Mouse (Mus musculus) neural tube, embryonic 12.5 days (tissue): ENCODE measurements around the gene Ephb6. TPM values are rescaled to one million over a fixed set of nuclear protein-coding genes. Genes with fewer than 3 reads are reported as not detected.

Experiments used
- ATAC-seq: fragments of 200-750 bp; cut with Nextera tagmentation; 2 replicates; pipeline ENCODE4 v1.8.0; 2017; ENCODE audit warnings: low read depth, mild to moderate bottlenecking, moderate TSS enrichment, moderate library complexity; ENCODE audit not compliant: low FRiP score
- H3K27ac ChIP-seq: fragments of 300-500 bp; sonication (generic); 2 replicates; pipeline ENCODE4 v1.5.1; 2016
- H3K27me3 ChIP-seq: fragments of 300-500 bp; sonication (generic); replicated peaks from 2 replicates; pipeline ENCODE4 v1.6.1; 2016; ENCODE audit warnings: mild to moderate bottlenecking
- H3K36me3 ChIP-seq: fragments of 300-500 bp; sonication (generic); 2 replicates; pipeline ENCODE4 v1.6.1; 2016; ENCODE audit warnings: mild to moderate bottlenecking
- H3K4me1 ChIP-seq: fragments of 300-500 bp; sonication (generic); 2 replicates; pipeline ENCODE4 v1.6.1; 2016
- H3K4me2 ChIP-seq: fragments of 300-500 bp; sonication (generic); replicated peaks from 2 replicates; pipeline ENCODE4 v1.6.1; 2016; ENCODE audit warnings: mild to moderate bottlenecking
- H3K4me3 ChIP-seq: fragments of 300-500 bp; sonication (generic); 2 replicates; pipeline ENCODE4 v1.5.1; 2016
- H3K9ac ChIP-seq: fragments of 300-500 bp; sonication (generic); 2 replicates; pipeline ENCODE4 v1.6.1; 2016; ENCODE audit warnings: mild to moderate bottlenecking
- H3K9me3 ChIP-seq: fragments of 300-500 bp; sonication (generic); 2 replicates; pipeline ENCODE4 v1.6.1; 2016; ENCODE audit warnings: mild to moderate bottlenecking
- WGBS: fragments of 180-500 bp; shearing (Covaris S2); methylation state at CpG from one replicate; pipeline ENCODE4 v1.1.7; 2016; 5-methylcytosine and 5-hydroxymethylcytosine counted together
- polyA plus RNA-seq: library from polyadenylated mRNA; unstranded; fragments of >200 nt; fragmentation: Nextera tagmentation; extraction: Ambion mirVana; gene quantifications from 2 replicates; pipeline ENCODE4 v1.2.1, GENCODE M21; 2016

Gene Ephb6
- polyA plus RNA-seq, 1 experiment from 2014 or later, result 23.6 TPM

DNA sequence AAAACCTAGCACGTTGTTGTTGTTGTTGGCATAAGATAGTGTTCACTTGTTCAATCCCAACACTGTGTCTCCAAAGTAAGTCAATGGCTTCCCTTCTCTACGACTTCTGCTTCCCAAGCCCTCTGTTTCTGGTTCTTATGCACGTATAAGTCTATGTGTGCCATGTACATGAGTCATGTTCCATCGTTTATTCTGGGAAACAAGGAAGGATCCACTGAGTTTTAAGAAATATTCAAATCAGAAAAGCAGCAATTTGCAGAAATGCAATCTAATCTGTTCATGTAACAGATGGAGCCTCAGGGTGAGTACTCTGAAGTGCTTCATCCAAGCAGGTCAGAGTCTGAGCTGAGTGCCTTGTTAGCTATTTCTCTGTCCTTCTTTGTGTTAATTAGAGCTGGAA is 26.3 kb downstream of the Ephb6 start:
- Histone ChIP-seq H3K4me2 (no peak overlapping the region), H3K9ac (no peak overlapping the region), H3K4me3 (no peak overlapping the region), H3K27ac (no peak overlapping the region), H3K27me3 (no peaks in the 10 kb centered on the region), H3K4me1 (no peaks in the 10 kb centered on the region), H3K36me3 (no peaks in the 10 kb centered on the region), H3K9me3 (no peaks in the 10 kb centered on the region)
- no peak for ATAC-seq
- 88% methylated on average over 4 of the region's 4 CpGs for WGBS

DNA sequence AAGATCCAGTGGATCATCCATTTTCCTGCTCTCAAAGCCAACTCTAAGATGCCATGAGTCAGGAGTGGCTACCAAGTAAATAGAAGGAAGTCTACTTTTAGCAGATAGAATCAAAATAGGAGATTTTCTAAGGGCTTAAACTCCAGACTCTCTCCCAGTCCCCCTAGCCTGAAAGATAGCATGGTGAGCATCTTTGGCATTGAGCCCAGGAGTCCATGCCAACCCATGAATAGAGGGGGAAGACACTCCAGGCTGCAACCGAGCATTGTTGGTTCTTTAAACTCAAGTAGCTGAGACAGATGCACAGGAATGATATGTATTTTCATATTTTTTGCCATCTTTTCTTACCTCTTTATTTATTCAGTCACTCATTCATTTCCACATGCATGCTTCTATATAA is 29.9 kb downstream of the Ephb6 start:
- Histone ChIP-seq H3K36me3 (no peaks in the 10 kb centered on the region), H3K27ac (no peak overlapping the region), H3K27me3 (no peaks in the 10 kb centered on the region), H3K4me1 (no peaks in the 10 kb centered on the region), H3K9me3 (no peaks in the 10 kb centered on the region), H3K4me2 (no peak overlapping the region), H3K9ac (no peak overlapping the region), H3K4me3 (no peak overlapping the region)
- no peak for ATAC-seq
- WGBS, result 71% methylated on average over 1 of the region's 1 CpGs

DNA sequence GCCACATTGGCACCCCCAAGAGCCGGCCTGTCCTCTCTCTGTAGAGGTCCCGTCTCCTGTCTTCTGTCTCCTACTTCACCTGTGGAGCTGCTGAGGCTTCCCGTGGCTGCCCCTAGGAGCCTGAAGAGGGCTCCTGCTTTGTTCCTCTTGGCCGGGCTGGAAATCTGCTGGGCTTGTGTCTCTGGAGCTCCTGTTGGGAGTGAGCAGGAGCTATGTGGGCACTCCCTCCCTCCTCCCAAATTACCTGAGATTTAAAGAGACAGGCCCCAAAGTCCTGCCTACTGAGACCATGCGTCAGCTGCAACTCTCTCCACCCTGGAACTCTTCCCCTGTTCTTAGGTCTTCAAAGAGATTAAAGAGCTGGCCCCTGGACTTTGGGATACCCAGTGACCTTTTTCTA is 30.9 kb downstream of the Ephb6 start, which contains the start of gene Trpv6:
Gene Trpv6, minus strand, starts transcription at position 228 of the 400 bp plus-strand sequence.
- H3K4me1 ChIP-seq, result no peaks in the 10 kb centered on the region
- no peaks in the 10 kb centered on the region for H3K9me3 ChIP-seq
- H3K27me3 ChIP-seq, result no peaks in the 10 kb centered on the region
- WGBS, result 29% methylated on average over 5 of the region's 5 CpGs
- no peaks in the 10 kb centered on the region for H3K36me3 ChIP-seq
- ATAC-seq, result no peak
- no peak within 1 kb of the TSS for H3K4me2 ChIP-seq
- no peak within 1 kb of the TSS for H3K4me3 ChIP-seq
- no peak within 1 kb of the TSS for H3K9ac ChIP-seq
- H3K27ac ChIP-seq, result no peak within 1 kb of the TSS

DNA sequence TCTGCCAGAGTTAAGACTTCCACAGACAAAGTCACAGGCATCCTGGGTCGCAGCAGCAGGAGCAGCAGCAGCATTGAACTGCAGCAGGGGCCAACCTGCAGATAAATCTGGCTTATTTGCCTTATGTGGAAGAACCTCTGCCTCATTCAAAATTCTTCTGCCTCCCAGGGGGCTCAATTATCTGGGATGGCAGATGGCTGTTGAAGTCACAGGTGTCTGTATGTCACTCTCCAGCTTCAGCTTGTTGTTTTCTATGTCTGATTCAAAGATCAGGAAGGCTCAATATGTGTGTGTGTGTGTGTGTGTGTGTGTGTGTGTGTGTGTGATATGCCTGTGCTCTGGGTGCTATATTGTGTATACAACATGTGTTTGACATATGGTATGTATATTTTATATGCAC is 32.1 kb downstream of the Ephb6 start:
- H3K4me3 ChIP-seq, result no peak overlapping the region
- 26% methylated on average over 1 of the region's 1 CpGs for WGBS
- H3K27me3 ChIP-seq, result no peaks in the 10 kb centered on the region
- no peaks in the 10 kb centered on the region for H3K4me1 ChIP-seq
- no peak for ATAC-seq
- H3K27ac ChIP-seq, result no peak overlapping the region
- no peaks in the 10 kb centered on the region for H3K9me3 ChIP-seq
- H3K36me3 ChIP-seq, result no peaks in the 10 kb centered on the region
- H3K9ac ChIP-seq, result no peak overlapping the region
- no peak overlapping the region for H3K4me2 ChIP-seq

DNA sequence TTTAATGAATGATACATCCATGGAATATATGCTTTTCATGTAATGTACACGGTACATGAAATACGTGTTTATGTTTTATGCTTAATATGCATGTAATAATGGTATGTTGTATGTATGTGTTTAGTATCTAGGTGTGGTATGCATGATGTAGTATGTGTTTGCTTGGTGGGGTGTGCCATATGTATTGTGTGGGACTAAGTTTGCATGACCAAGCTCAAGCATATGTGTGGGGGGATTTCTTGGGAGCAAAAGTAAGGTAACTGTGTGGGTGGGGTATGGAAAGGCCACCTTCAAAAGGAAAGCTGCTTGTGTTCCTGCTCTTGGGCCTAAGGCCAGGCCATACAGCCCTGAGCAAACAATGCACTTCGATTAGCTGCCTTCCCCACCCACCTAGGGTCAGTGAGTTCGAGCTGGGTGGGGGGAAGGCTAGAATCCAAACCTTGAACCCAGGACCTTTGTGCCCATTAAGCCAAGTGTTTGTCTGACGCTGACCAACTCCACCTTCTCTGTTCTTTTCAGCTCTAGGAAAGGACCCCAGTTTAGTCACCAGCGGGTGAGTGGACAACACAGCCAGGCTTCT is 32.7 kb downstream of the Ephb6 start:
- H3K4me2 ChIP-seq, result no peak overlapping the region
- ATAC-seq, result no peak
- H3K4me3 ChIP-seq, result no peak overlapping the region
- no peak overlapping the region for H3K27ac ChIP-seq
- H3K36me3 ChIP-seq, result no peaks in the 10 kb centered on the region
- no peaks in the 10 kb centered on the region for H3K27me3 ChIP-seq
- no peak overlapping the region for H3K9ac ChIP-seq
- WGBS, result 80% methylated on average over 6 of the region's 6 CpGs
- no peaks in the 10 kb centered on the region for H3K9me3 ChIP-seq
- H3K4me1 ChIP-seq, result no peaks in the 10 kb centered on the region

DNA sequence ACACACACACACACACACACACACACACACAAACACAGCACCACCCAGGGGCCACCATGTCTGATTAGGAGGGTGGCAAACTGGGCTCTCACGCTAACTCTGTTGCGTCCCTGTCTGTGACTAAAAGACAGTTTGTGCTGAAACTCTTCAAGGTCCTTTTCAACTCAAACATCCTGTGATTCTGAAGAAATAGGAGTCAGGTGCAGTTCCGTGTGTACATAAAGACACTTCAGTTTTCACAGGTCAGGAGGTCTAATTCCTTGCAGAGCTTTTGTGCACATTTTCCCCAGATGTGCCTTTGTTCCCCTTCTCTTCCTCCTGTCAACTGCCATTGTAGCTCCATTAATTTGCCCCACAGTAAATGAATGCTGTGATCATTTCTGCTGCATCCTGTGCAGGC is 35.2 kb downstream of the Ephb6 start:
- Histone ChIP-seq H3K4me1 (no peaks in the 10 kb centered on the region), H3K27ac (no peak overlapping the region), H3K4me2 (no peak overlapping the region), H3K4me3 (no peak overlapping the region), H3K9ac (no peak overlapping the region), H3K27me3 (no peaks in the 10 kb centered on the region), H3K36me3 (no peaks in the 10 kb centered on the region), H3K9me3 (no peaks in the 10 kb centered on the region)
- WGBS, result 55% methylated on average over 3 of the region's 3 CpGs
- no peak for ATAC-seq

DNA sequence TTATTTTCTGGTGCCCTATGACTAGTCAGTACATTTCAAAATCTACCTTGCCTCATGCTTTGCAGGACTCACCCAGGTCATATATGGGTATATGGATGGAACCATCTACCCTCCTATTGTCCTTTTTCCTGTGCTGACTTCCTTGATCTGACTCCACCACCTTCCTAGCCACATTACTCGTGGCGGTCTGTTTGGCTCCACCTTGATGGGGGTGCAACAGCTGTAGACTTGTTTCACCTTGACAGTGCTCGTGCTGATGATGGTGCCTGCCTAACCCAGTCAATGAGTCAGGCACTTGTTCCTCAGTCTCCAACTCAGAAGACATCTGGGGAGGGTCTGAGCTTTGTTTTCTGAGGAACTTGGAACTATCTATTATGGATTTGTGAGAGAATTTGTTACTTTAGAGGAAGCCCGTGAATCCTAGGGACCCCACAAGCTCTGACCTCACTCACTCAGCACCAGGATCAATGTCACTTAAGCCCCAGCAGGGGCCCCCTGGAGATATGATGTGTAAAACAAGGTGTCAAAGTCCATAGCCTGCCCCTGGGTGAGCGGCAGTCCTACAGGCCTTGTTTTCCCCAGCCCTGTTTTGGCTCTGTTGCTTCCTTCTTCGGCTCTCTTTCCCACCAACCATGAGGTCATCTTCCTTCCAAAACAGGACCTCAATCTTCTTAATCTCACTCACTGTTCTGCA is 36.0 kb downstream of the Ephb6 start:
- Histone ChIP-seq H3K27ac (no peak overlapping the region), H3K27me3 (no peaks in the 10 kb centered on the region), H3K4me3 (no peak overlapping the region), H3K4me2 (no peak overlapping the region), H3K9me3 (no peaks in the 10 kb centered on the region), H3K4me1 (no peaks in the 10 kb centered on the region), H3K36me3 (no peaks in the 10 kb centered on the region), H3K9ac (no peak overlapping the region)
- 86% methylated on average over 6 of the region's 6 CpGs for WGBS
- ATAC-seq, result no peak

DNA sequence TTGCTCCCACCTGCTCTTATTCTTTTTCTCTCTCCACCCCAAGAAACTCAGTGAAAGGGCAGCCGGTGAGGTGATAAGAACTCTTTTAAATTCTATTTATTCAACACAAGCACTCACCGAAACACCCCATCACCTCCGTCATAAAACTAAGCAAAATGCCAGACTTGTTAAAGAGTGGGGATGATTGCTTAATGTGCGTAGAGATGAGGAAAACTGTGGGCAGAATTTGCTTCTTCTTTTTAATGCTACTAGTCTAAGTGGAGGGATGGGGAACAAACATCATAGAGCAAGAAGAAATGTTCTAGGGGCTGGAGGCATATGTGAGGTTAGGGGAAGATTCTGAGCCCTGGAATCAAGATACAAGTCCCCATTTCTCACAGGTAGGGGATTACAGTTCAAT is 37.5 kb downstream of the Ephb6 start:
- no peaks in the 10 kb centered on the region for H3K27me3 ChIP-seq
- H3K4me1 ChIP-seq, result no peaks in the 10 kb centered on the region
- no peaks in the 10 kb centered on the region for H3K9me3 ChIP-seq
- H3K27ac ChIP-seq, result no peak overlapping the region
- no peak overlapping the region for H3K4me2 ChIP-seq
- 91% methylated on average over 4 of the region's 4 CpGs for WGBS
- H3K4me3 ChIP-seq, result no peak overlapping the region
- ATAC-seq, result no peak
- H3K9ac ChIP-seq, result no peak overlapping the region
- no peaks in the 10 kb centered on the region for H3K36me3 ChIP-seq

DNA sequence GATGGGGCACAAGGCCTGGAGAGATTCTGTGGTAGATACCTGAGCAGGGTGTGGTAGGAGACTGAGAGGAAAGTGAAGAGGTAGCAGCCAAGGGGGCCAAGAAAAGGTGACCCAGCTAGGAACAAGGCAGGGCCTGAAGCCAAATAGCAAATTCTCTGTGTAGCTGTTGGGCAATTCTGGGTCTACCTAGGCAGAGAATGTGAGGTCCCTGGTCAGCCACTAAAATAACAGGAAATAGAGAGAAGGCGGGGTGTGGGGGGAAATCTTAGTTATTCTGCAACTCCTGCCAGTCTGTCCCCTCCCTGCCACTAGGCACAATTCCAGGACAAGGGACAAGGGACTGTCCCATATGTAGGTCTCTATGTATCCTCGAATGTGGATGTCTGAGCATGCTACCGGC is 37.9 kb downstream of the Ephb6 start:
- Histone ChIP-seq H3K27ac (no peak overlapping the region), H3K36me3 (no peaks in the 10 kb centered on the region), H3K4me1 (no peaks in the 10 kb centered on the region), H3K4me3 (no peak overlapping the region), H3K27me3 (no peaks in the 10 kb centered on the region), H3K4me2 (no peak overlapping the region), H3K9ac (no peak overlapping the region), H3K9me3 (no peaks in the 10 kb centered on the region)
- no peak for ATAC-seq
- WGBS, result 92% methylated on average over 3 of the region's 3 CpGs

DNA sequence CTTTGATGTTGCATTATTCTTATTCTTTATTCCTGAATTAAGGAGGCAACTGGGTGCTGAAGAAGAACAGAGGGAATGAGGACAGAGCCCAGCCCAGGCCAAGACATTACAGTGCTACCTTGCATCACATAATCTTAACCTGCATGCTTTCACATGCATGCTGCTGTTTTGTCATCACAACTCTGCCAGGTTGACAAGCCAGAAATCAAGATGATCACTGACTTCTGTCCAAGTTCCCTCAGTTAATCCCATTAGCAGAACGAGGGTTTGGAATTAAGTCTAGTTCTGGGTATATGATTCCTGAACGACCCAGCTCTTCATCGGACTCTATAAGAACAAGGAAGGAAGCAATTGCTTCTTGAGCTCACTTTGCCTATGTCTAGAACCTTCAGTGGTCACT is 40.9 kb downstream of the Ephb6 start:
- Histone ChIP-seq H3K4me3 (no peak overlapping the region), H3K9me3 (no peaks in the 10 kb centered on the region), H3K27me3 (no peaks in the 10 kb centered on the region), H3K4me2 (no peak overlapping the region), H3K9ac (no peak overlapping the region), H3K36me3 (no peaks in the 10 kb centered on the region), H3K27ac (no peak overlapping the region), H3K4me1 (no peaks in the 10 kb centered on the region)
- WGBS, result 91% methylated on average over 3 of the region's 3 CpGs
- ATAC-seq, result no peak

DNA sequence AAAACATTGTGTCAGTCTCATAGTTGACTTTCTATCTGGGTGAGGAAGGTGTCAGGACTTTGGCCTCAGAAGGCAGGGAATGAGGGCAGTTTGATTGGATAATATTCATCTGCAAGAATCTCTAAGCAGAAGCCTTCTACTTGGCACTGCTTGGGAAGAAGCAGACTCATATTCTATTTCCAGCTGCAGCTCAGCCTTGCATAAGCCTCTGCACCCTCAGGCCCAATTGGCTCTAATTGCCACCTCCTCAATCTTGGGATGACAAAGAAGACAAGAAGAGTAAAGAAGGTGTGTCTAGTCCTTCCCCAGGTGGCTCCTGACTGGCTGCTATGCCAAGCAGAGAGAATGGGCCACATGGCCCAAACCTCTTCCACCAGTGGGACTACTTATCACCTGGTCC is 41.4 kb downstream of the Ephb6 start:
- H3K27ac ChIP-seq, result no peak overlapping the region
- H3K4me2 ChIP-seq, result no peak overlapping the region
- no peaks in the 10 kb centered on the region for H3K27me3 ChIP-seq
- ATAC-seq, result no peak
- no peaks in the 10 kb centered on the region for H3K9me3 ChIP-seq
- no peaks in the 10 kb centered on the region for H3K36me3 ChIP-seq
- no peak overlapping the region for H3K9ac ChIP-seq
- H3K4me1 ChIP-seq, result no peaks in the 10 kb centered on the region
- H3K4me3 ChIP-seq, result no peak overlapping the region

DNA sequence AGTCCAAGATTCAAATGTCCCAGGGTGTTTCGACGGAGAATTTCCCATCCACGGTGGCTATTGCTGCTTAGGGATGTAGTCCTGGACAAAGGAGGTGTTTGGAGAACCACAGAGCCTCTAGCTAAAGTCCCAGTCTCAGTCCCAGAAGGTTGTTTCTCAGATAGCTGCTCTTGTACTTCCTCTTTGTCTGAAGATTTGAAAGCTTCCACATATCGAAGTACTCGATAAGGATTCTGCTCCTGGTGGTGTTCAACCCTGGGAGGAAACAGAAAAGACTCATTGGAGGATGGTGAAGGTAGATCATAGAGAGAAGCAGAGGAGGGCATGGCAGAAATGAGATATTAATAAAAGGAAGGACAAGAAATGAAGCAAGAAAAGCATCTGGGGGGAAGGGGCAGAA is 47.9 kb downstream of the Ephb6 start:
- H3K4me1 ChIP-seq, result no peaks in the 10 kb centered on the region
- ATAC-seq, result no peak
- H3K9ac ChIP-seq, result no peak overlapping the region
- no peaks in the 10 kb centered on the region for H3K36me3 ChIP-seq
- H3K4me3 ChIP-seq, result no peak overlapping the region
- H3K27ac ChIP-seq, result no peak overlapping the region
- H3K27me3 ChIP-seq, result no peaks in the 10 kb centered on the region
- WGBS, result 92% methylated on average over 5 of the region's 5 CpGs
- no peaks in the 10 kb centered on the region for H3K9me3 ChIP-seq
- no peak overlapping the region for H3K4me2 ChIP-seq

DNA sequence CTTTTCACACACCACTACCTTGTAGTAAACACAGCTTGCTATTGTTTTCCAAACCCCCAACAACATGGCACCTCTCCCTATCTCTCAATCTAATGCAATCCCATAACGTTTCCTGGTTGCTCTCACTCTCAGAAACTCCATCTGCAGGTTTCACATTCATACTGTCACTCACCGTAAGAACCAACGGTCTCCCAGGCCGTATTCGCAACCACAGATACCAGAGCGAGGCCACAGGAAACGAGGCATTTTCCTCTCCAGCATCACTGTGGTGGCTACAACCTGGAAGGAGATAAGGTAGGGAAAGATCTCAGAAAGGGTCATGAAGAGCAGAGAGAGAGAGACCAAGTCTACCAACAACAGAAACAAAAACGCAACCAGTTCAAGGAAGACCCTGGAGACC is 49.4 kb downstream of the Ephb6 start:
- ATAC-seq, result no peak
- Histone ChIP-seq H3K4me3 (no peak overlapping the region), H3K9me3 (no peaks in the 10 kb centered on the region), H3K36me3 (no peaks in the 10 kb centered on the region), H3K4me1 (no peaks in the 10 kb centered on the region), H3K27ac (no peak overlapping the region), H3K4me2 (no peak overlapping the region), H3K9ac (no peak overlapping the region), H3K27me3 (no peaks in the 10 kb centered on the region)
- WGBS, result 89% methylated on average over 8 of the region's 8 CpGs
